Mouse (Mus musculus): ENCODE measurements around the gene Zmynd11. TPM values are rescaled to one million over a fixed set of nuclear protein-coding genes. Genes with fewer than 3 reads are reported as not detected.

Zmynd11 gene
- total RNA-seq, 2 experiments from 2014 or later, result 33.3 to 47.3 TPM

DNA sequence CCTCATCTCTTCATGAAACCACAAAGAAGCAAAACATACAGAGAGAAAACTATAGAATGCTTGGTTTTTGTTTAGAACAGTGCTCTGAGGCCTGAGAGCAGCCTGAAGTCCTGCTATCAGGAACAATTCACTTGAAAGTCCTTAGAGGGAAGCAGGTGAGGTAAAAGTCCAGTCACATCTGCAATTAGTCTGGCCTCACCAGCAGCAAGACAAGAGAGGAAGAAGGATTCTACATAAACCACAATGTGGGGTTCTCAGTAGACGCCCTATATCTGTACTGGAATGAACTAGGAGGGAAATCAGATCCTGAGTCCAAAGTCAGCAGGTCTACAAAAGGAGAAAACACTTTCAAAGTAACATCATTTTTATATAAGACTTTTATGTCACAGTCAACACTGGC is 49.9 kb downstream of the Zmynd11 start:
- ATAC-seq (ENCODE audit: poor library complexity, severe bottlenecking), result no peak

DNA sequence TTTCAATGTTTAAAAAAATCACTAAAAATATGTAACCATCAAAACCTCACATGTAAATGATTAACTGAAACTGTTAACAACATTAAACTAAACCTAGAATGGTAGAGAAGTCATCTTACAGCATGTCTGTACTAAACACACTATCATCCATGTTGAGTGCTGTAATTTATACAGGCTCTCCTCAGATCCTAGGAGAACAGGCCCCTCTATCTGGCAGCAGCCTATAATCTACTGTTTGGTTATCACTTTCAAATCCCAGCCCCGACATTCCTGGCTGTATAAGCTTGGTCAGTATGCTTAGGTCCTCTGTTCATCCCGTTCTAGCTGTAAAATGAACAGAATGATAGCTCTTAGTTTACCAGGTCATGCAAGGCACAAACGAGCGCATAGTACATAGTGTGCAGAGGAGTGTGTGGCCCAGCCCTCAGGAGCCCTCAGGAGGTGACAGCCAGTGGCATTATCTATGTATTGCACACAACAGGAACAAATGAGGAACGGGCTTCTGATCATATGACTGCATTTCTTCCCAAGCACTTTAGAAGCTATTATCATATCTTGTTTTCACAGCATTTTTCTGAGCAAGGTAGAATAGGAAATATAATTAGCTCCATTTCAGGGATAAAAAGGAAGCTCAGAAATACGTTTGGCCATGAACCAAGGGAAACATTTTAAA is 51.5 kb downstream of the Zmynd11 start:
- no peak; the same call in 1 of the 2 replicates for ATAC-seq (ENCODE audit: poor library complexity, severe bottlenecking)

DNA sequence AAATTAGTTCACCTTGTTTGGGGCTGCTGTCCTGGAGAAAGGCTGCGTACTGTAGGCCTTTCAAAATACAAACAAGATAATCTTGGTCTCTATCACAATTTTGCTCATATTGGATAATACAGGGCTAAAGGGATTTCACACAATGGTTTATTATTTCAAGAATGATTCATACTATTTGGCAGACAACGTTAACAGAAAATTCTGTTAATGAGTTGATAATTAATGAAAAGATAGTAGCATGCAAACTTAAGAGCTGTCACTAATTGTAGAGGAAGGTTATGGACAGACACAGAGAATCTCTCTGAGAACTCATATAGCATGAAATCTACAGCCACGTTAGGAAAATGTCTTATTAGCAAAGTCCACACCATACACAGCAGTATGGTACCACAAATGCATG is 52.2 kb downstream of the Zmynd11 start:
- no peak for ATAC-seq (ENCODE audit: poor library complexity, severe bottlenecking)

DNA sequence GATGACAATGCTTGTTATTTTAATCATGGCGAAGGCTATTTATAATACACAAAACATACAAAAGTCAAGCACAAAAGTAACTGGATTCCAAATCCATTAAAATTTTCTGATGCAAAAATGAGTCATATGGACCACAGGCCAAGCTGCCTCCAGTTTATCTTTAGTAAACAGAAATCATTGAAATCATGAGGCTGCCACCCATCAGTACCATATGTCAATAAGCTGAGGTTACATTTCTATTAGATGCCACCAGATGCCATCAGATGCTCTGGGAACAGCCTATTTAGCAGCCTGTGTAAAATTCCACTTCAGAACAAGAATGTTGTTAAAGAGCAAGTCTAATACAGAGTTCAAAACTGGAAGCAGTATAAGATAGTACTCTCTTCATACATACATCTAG is 52.7 kb downstream of the Zmynd11 start:
- no peak for ATAC-seq (ENCODE audit: poor library complexity, severe bottlenecking)

DNA sequence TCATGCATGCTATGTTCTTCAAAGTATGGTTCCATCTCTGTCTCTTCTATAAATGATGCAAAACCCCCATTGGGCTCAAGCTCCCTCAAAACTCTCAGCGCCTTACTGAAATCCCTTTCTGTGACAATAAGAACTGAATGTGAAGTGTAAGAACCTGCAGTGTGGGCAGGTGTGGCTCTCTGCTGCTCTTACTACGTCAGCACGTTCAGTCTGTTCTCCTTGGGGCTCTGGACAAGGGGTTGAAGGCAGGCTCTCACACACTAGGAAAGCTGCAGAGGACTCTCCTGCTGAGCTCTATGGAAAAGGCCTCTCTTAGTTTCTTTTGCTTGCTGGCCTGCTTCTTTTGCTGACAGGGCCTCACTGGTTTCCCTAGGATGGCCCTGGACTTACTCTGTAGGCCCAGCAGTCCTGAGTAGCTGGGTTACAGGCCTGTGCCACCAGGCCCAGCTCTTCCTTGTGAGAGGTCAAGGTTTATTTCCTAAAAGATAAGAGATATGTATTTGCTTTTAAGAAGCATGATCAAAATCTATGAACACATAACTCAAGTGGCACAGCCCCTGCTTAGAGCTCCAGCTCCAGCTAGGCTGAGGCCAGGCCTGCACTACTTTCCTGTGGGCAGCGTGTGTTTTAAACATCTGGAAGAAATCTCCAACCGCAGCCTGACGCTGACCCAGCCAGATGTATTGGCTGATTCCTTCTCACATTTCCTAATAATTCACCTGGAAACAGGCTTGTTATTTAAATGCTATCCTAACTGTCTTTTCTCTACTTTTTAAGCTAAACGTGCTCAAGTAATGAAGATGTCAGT is 56.5 kb downstream of the Zmynd11 start:
- ATAC-seq (ENCODE audit: poor library complexity, severe bottlenecking), result no peak

DNA sequence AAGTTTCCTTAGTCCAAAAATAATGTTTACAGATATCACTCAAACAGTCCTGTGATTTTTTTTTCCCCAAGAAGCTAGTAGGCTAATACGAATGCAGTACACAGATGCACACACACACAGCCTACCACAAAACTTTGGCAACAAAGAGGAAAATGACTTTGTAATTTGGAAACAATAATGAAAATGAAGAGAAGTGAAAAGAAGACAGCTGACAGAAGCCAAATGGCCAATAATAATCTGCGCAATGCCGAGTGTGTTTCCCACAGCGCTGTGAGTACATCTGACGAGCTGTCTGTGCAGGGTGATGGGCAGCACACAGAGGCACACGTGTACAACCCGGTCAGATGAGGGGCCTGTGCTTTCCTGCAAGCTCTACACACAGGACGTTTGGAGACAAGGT is 58.4 kb downstream of the Zmynd11 start:
- ATAC-seq (ENCODE audit: poor library complexity, severe bottlenecking), result no peak

DNA sequence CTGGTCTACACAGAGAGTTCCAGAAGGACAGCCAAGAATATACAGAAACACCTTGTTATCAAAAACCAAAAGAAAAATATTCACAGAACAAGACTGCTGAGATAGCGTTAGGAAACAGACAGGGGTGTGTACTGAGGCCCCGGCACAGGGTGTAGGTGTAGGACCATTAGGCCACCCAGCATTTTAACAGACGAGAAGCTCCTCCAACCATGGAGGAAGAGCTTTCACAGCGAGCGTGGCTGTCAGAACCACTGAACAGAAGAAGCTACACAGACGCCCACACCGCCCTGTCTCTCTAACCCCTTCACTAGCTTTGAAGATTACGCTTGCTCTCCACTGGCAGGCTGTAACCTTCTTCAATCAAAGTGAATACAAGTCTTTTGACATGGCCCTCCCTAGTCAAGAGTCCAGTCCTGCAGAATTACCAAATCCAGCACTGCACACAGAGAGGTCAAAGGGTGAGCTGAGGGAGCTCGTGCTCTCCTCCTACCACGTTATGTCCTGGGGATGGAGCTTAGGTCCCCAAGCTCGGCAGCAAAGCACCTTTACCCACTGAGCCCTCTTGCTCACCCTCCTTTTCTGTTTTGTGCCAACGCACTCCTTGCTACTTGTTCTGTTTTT is 62.4 kb downstream of the Zmynd11 start:
- ATAC-seq (ENCODE audit: poor library complexity, severe bottlenecking), result no peak

DNA sequence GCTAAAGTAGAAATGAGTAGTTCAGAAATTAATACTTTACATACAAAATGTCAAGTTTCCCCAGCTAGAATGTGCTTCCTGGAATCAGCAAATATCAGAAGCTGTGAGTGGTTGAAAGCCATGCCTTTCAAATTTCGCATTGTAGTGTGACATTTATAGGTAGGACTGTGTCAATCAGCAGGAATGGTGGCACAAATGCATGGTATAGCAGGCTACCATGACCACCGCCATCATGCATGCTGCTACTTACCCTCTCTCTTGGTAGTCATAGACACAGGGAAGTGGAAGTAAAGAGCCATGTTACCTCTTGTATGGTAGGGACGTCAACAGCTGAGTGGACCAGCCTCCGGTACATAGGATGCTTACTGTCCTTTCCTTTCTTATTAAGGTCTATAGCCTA is 67.8 kb downstream of the Zmynd11 start:
- ATAC-seq (ENCODE audit: poor library complexity, severe bottlenecking), result no peak

DNA sequence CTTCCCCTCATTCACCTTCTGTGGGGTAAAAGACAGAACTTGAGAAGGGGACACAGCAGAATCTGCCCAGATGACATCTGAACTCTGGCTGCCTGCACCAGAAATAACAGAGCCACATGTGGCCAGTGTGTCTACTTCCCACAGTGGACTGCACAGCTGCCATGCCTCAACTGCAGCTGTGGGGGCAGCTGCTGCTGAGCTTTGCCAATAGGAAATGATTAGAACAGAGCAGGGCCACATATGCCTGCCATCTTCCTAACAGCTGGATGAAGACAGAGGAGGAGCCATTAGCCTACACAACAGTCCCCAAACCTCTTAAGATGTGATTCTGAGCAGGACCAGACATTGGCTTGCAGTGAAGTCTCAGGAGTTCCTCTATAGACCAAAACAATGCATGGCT is 69.3 kb downstream of the Zmynd11 start:
- ATAC-seq (ENCODE audit: poor library complexity, severe bottlenecking), result no peak

DNA sequence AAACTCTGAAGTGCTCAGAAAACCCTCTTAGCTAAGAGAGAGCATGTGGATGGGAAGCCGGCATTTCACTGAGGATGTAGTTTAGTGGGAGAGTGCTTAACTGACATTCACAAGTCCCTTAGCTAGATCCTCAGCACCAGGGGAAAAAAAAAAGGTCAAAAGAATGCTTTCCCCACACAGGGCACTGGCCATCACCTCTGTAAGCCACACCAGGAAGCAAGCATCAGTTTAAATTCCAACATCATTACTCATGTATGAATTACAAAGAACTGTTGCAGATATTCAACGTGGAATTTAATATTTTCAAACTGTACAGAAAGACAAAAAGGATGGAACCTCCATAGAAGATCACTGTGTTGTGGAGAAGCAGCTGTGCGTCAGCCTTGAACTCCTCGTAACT is 69.7 kb downstream of the Zmynd11 start:
- ATAC-seq (ENCODE audit: poor library complexity, severe bottlenecking), result no peak

DNA sequence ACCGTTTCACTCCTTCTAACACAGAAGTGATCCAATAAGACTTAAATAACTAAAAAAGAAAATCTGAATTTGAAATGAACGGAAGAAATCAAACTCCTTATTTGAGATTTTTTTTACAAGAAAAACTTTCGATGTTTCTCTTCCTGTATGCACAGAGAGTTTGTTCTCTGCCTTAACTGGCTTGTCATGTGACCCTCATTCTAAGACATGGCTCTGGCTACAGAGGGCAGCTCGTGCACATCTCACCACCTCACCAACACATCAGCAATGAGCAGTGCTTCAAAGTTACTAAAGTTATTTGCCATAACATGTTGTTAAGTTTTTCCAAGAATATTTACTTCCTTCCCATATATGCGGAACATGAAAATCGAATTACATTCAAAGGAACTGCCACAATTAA is 70.5 kb downstream of the Zmynd11 start:
- no peak for ATAC-seq (ENCODE audit: poor library complexity, severe bottlenecking)

DNA sequence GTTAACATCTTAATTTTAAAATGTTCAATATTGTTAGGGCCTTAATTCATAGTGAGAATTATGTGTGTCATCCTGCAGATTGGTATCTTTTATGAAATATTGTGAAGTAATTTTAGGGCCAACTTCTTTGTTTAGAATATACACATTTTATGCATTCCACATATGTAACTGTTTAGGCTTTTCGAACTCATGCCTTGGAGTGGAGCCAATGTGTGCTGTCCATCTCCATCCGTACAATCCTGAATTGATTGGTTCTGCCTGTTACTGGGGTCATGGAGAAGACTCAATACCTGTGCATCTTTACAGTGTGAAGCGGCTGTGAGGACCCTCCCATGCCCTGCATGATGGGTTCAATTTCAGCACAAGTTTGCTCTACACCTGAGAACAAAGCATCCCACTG is 72.3 kb downstream of the Zmynd11 start:
- ATAC-seq (ENCODE audit: poor library complexity, severe bottlenecking), result no peak

DNA sequence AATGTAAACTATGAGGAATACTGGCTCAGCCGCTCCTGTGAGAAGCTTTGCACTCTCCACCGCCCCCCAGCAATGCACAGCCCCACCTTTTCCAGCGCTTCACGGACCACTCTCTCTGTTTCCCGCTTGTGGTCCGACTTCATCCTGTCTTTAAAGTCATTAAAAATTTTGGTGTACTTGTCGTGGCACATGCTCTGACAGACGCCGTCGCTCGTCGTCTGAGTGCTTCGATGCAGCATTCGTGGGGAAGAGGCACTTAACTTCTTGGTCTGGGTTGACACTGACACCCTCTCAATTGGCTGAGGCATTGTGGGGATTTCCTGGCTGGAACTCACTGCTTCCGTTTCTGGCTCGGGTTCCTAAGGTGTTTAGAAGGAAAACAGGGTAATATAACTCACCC is 75.8 kb downstream of the Zmynd11 start:
- no peak for ATAC-seq (ENCODE audit: poor library complexity, severe bottlenecking)

DNA sequence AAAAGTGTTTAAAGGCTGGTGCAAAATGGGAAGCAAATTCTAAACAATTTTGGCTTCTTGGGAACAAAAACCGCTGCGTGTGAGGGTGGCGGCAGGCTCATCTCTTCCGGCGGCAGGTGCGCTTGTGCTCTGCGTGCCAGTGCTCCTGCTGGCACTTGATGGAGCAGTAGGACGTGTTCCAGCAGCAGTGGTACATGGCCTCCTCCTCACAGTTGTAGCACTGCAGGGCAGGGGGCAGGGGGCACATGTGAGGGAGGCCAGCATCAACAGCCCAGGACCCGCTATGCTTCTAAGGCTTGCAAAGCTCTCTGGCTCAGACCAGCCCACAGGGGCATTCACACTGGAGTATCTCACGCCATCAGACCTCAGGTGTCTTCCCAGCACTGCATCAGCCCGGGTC is 78.4 kb downstream of the Zmynd11 start:
- ATAC-seq (ENCODE audit: poor library complexity, severe bottlenecking), result no peak

DNA sequence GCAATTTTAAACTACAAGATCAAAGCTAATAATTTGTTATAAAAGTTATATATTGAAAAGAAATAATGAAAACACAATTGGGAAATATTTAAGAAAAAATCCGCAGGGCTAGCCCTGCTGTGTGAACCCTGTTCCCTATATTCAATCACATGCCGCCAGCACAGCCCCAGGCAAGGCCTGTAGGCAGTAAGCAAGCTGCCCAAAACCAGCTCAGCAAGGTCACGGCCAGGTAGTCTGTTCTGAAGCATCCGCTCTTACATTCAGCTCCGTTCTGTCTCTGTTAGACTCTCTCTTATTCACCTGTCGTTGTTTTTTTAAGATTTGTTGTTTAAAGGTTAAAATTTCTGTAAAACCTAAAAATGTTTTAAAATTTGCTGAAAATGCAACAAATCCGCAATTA is 78.9 kb downstream of the Zmynd11 start:
- ATAC-seq (ENCODE audit: poor library complexity, severe bottlenecking), result no peak

DNA sequence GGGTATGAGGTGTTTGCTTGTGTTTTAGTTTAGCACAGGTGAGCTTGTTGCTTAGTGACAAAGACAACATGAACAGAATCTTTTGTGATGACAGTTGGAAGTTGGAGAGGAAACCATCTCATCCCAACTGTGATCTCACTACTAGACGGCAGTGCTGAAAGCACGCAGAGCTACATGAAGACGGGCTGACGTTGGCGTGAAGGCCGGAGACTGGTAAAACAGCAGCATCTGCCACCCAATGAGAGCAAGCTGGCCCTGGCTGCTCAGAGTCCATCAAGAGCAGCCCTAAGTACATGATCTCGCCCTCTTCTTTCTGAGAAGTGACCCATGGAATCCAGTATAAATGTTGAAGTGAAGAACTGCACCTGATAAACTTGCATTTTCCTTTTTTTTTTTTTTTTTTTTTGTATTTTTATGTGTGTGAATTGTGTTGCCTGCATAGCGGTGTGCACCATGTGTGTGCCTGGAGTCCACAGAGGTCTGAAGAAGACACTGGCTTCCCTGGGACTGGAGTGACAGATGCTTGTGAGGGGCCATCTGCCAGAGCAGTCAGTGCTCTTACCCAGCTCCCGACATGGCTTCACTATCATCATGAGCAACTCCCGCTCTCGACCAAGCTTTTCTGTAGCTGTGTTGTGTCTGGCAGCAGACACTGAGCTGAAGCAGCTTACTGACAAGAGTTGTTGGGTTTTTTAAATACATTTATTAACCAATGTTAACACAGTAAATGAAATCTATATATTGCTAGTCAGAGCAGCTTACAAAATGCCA is 80.8 kb downstream of the Zmynd11 start:
- no peak for ATAC-seq (ENCODE audit: poor library complexity, severe bottlenecking)

DNA sequence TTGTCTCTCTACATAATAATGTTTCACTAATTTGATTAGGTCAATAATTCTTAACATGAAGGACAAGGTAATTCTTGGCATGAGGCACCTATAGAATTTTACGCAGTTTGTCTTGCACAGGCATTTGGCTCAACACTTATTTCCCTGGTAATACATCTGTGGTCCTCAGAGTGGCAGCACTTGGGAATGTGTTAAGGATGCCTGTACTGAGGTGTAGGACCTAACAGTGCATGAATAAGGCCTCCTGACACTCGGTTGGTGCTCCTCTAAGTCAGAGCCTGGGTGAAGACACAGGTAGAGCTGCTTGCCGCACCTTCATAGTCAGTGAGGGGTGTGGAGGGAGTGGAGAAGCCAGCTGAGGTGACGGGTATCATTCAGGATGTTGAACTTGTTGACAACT is 81.8 kb downstream of the Zmynd11 start:
- ATAC-seq (ENCODE audit: poor library complexity, severe bottlenecking), result no peak

DNA sequence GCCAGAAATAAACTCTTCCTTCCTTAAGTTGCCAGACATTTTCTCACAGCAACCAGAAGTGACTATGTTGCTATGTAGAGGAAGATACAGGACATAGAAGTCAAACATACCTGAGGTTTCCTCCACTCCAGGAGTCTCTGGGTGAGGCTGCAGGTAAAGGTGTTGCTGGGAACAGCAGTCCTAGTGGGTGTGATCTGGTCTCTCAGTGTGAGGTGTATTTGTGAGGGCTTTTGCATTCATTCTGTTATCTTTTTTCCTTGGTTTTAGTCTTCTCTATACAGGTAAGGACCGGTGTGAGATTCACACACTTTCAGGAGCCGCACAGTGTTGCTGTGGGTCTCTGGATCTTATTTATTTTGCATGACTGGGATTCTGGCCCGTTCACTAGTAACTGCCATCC is 83.6 kb downstream of the Zmynd11 start:
- ATAC-seq (ENCODE audit: poor library complexity, severe bottlenecking), result no peak

DNA sequence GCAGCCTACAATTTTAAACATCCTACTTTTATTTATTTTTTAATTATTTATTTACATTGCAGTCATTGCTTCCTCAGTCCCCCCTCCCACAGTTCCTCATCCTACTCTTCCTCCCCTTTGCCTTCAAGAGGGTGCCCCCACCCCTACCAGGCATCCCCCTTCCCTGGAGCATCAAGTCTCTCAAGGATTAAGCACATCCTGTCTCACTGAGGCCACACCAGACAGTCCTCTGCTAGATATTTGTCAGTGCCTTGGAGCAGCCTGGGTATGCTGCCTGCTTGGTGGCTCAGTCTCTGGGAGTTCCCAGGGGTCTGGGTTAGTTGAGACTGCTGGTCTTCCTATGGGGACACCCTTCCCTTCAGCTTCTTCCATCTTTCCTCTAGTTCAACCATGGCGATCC is 91.0 kb downstream of the Zmynd11 start:
- no peak for ATAC-seq (ENCODE audit: poor library complexity, severe bottlenecking)

DNA sequence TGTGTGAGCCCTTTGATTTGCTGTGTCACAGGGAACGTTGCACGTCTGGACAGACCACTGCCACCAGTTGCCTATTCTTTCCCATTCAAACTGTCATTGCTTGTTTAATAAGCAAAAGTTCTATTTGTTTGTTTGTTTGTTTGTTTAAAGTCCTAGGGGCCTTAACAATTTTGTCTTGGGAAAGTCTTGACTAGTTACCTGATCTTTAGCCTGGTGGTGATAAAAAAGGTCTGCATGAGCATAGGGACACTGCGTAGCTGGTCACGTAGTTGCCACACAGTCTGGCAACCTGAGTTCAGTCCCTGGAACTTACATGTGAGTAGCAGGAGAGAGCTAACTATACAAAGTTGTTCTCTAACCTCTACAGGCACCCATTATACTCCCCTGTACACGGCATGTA is 95.9 kb downstream of the Zmynd11 start:
- ATAC-seq (ENCODE audit: poor library complexity, severe bottlenecking), result no peak

DNA sequence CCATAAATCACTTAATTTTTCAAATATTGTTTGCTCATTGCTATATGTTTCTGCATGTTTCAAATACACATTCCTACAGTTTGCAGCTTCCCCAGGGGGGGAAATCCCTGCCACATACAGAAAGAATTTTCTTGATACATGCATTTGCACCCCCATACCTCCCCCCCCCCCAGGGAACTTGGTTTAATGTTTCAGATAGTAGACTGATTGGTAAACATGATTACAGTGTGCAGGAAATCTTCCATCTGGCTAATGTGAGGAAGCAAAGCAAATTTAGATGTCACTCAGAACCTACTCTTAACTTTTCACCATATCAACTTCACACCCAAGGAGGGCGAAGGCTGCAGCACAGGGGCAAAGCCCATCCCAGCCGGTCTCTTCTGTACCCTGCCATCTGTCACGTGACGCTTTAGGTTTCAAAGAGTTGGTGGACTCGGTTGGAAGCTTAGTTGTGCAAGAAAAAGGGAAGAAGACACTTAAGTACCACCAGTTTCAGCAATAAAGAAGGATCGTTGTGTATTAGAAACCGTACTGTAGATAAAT is 97.1 kb downstream of the Zmynd11 start:
- ATAC-seq (ENCODE audit: poor library complexity, severe bottlenecking), result no peak
